Mouse (Mus musculus) T-helper 17 cell (primary cell): ENCODE data around the gene Dnmbp.

ENCODE experiments used
- in situ Hi-C, 2 experiments: fragments of 300-600 bp; cut with MboI, MseI; formaldehyde crosslinking; loops; 1 replicate in 1 of 2; 2 replicates in 1 of 2; pipeline ENCODE4 v1.15.1; 2025; ENCODE audit warnings: high pct_unique_total_duplicates in 2 of 2

Dnmbp gene

DNA sequence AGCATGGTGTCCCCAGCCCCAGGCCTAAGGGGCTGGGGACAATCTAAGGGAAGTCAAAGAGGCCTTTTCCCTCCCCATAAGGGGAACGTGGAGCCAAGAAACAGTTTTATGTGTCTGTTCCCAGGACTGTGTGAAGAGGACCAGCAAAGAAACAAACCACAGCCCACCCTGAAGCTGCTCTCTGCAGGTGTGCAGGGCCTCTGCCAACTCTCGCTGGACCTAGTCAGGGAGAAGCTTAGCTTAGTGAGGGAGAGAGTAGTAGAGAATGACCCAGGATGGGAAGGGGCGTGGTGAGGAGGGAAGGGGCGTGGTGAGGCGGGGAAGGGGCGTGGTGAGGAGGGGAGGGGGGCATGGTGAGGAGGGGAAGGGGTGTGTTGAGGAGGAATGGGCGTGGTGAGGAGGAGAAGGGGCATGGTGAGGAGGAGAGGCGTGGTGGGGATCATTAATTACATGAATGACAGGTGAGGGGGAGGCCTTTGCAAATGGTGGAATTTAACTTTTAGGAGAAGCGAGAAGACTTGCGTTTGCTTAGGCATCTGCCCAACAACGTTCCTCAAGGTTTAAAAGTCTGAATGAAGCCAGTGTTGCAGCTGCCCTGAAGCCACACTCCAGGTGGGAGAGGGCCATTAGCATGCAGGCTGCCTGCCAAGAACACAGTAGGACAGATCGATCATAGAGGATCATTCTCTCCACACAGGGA is 9.3 kb upstream of the Dnmbp start:
- in situ Hi-C loops, result no loop called here

DNA sequence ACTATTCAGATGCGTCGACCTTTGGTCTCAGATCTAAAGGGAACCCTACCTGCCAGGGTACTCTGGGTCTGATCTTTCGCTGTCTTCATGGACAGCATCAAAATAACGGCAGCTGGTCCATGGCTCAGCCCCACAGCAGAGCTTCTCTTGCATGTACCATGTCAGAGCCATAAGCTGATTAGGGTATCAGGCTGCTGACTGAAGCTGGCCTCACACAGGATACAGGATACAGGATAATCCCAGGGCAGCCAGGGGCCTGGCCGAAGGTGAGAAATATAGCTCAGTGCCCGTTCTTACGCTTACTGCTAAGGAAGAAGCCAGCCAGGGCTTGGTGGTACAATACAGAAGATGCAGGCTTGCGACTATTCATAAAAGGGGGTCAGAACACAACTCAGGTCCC is 4.6 kb upstream of the Dnmbp start:
- in situ Hi-C loops, result loop anchor here in 1 of 2 experiments (5.0 kb wide), 1 partner anchor 1167 kb away; the partner anchor contains the start of gene Hps1

DNA sequence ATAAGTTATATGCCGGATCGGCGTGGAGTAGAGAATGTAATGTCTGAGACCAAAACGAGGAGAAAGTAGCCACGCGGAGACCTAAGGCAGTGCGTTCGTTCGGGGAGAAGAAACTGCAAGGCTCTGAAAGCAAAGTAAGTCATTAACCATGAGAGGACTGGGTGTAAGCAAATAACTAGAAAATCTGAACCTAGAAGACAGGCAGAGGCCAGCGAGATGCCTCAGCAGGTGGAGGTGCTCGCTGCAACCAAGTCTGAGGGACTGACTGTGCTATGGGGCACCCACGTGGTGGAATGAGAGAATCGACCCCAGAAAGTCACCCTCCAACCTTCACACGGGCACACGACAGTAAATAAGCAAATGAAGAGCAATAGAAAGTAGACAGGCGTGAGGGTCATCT is 3.1 kb upstream of the Dnmbp start:
- in situ Hi-C loops, result loop anchor here in 1 of 2 experiments (5.0 kb wide), 1 partner anchor 1166 kb away; the partner anchor contains the start of gene Hps1

DNA sequence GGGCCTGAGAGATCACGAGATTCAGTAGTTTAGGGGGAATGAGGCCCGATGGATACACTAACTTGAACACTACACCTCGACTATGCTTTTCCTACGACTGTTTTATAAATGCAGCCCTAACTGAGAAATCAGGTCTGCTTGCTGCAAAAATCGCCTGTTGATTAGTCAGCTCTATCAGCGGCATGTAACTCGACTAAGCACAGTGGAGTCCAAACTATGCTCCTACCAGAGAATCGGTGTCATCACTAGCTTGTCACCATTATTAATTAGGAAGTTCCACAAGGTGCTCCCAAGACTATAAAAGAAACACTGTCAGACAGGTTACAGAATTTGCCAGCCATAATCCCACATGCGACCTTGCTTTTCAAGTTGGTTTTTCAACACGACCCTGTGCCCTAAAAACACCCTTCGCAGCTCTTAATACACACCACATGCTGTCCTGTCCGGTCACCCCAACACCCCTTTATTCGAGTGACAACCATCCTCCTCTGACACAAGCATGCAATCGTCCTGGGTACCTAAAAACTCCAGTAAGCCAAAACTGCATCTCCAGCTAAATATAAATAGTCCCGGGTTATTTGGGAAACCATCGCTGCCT is 721 bp downstream of the Dnmbp start:
- in situ Hi-C loops, result no loop called here

DNA sequence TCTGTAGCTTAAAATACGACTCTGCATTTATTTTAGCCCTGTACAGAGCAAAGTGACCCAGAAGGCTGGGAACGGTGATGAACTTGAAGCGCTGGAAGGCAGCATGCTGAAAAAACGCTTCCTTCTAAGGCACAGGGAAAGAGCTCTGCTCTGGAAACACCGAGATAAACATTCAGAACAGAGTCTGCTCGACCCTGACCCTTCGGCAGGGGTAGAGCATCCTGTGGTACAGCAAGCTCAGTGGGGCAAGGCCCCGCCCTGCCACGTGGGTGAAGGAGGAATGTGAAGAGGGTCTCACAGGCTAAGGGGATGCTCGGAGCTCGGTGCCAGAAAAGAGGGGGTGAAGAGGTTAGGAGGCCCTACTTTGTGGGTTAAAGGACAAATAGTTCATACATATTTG is 1.6 kb downstream of the Dnmbp start:
- in situ Hi-C loops, result no loop called here

DNA sequence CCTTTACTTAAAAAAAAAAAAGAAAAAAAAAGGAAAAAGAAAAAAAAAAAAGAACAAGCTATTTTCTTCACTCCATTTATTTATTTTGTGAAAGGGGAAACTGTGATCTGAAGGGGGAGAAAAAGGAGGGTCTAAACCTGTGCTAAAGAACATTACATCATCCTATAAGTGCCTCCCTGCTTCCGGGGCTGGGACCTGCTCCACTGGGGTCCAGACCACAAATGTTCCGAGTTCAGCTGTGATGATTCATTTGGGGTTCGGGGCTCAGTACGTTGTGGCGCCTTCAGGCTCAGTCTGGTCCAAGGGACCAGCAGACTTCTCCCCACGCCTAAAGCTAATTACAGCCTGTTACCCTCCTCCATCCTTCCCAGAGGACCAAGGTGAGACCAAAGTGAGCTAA is 9.1 kb downstream of the Dnmbp start:
- in situ Hi-C loops, result no loop called here

DNA sequence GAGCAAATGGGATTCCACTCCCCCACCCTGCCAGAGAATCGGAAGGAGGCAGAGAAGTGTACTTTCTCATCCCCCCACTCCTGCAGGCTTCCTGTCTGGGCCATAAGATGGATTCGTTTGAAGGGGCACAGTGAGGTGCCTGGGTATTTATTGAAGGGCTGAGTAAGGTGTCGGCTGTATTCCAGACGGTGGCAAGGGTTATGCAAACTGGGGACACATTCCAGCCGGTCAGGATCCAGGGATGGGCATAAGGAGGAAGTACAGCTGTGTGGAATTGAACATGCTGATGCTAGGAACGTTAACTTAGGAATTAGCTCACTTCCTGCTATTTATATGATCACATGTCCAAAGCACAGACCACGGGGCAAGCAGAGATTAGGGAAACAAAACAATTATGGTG is 9.6 kb downstream of the Dnmbp start:
- in situ Hi-C loops, result no loop called here

DNA sequence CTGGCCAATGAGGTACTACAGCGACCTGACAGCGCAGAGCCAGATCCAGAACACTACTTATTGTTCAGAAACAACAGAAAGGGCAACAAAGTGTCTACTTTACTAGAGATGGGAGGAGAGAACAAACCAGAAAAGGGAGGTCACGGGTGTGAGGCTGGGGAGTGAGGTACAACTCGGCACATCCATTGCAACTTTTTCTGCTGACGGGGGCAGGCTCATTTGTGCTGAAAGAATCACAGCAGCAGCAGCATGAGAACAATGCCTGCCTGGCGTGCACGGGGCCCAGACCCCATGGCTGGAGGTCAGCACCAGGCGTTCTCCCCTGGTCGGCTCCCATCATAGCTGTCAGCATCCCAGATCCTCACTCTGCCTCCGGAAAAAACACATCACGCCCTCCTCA is 10.1 kb downstream of the Dnmbp start:
- in situ Hi-C loops, result no loop called here

DNA sequence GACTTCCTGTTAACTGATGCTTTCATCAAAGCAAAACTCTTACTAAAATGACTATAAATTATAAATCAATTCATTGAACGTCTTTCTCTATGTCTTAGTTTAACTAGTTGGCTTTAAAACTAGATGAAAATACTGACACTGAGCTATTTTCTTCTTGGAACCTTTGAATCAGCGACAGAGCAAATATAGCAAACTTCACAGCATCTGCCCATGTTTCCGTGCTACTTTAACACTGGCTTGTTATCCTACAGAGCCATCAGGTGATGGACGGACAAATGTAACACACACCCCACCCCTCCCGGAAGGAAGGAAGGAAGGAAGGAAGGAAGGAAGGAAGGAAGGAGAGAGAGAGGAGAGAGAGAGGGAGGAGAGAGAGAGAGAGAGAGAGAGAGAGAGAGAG is 12.0 kb downstream of the Dnmbp start:
- in situ Hi-C loops, result no loop called here

DNA sequence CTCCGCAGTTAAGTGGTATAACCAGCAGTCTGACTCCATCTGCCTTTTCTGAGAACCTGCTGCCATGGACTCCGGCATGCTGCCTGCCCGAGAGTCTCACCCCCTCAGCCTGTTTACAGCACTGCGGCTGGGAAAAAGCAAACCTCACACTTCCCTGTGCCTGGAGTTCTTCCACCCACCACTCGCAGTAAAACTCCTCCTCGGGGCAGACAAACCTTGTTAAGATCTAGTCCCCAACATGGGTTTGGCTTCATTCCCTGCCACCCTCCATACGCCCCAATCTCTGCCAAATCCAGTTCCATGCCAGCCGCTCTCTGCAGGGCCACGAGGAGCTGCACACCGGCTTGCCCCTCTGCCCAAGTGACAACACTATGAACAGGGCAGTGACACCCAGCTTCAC is 12.9 kb downstream of the Dnmbp start:
- in situ Hi-C loops, result no loop called here

DNA sequence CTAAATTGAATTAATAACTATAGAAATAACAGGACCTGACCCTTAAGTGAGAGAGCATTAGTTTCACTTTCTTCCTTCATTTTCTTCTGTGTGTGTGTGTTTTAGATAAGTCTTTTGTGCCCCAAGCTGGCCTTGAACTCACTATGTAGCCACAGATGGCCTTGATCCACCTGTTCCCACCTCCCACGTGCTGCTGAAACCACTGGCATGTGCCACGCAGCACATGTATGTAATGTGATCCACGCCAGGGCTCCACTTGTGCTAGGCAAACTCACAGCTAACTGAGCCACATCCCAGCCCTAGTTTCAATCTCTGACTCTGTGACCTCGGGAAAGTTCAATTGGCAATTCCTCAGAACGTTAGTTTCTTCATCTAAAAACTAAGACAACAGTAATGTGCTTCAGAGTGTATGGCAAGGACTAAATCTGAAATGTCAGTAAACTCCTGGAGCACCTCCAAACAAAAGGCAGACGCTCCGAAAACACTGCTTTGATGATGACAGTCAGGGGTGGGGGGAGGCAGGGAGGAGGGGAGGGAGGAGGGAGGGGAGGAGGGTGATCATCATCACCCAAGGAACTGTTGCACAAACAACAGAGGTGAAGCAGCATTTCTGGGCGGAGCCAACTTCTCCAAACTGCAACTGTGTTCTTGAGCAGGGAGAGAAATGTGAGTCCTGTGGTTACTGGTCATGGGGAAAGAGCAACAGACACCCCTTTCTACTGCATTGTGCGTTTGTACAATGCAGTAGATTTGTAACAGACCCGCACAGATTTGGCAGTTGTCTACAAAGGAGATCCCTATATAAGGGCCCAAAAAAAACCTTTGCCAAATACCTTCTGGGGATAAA is 13.6 kb downstream of the Dnmbp start:
- in situ Hi-C loops, result no loop called here

DNA sequence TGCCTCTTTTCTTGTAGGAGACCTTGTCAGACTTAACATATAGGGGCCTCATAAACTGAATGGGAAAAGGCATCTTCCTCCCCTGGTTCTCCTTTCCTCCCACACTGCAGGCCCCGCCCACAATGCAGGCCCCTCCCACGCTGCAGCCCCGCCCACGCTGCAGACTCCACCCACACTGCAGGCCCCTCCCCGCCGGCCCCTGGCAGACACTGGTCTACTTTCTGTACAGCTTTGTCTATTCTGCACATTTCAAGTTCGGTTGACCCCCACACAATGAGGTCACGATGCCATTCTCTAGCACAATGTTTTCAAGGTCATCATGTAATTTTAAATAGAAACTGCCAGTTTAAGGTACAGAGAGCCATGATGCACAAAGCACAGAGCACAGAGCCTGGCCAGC is 15.6 kb downstream of the Dnmbp start:
- in situ Hi-C loops, result no loop called here

DNA sequence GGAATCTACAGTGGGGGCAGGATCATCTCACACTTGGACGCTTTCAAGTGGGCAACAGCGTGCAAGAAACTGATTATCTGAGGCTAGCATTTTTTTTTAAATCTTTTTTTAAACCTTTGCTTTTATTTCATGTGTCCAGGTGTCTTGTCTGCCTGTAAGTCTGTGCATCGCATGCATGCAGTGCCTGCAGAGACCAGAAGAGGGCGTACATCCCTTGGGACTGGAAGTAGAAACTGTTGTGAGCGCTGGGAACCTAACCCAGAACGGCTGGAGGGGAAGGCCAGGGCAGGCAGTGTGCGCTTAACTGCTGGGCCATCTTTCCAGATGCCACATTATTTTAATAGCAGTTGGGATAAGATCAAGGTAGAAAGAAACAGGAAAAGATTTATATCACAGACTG is 17.0 kb downstream of the Dnmbp start:
- in situ Hi-C loops, result no loop called here

DNA sequence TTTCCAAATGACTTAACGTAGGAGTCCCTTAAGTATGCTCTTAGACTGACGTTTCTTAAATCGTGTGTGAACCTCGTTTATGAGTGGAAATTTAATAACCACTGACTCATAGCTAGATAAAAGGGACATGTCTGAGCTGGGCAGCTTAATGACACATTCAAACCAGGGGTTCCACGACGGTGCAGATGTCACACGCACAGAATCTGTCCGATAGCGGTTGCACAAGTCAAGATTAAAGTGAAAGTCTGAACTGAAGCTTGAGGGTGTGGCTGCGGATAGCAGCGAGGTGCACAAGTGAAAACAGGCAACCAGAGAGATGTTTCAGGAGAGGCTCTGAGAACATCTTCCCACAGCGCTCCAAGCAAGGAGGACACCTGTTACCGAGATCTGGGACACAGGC is 18.6 kb downstream of the Dnmbp start:
- in situ Hi-C loops, result no loop called here

DNA sequence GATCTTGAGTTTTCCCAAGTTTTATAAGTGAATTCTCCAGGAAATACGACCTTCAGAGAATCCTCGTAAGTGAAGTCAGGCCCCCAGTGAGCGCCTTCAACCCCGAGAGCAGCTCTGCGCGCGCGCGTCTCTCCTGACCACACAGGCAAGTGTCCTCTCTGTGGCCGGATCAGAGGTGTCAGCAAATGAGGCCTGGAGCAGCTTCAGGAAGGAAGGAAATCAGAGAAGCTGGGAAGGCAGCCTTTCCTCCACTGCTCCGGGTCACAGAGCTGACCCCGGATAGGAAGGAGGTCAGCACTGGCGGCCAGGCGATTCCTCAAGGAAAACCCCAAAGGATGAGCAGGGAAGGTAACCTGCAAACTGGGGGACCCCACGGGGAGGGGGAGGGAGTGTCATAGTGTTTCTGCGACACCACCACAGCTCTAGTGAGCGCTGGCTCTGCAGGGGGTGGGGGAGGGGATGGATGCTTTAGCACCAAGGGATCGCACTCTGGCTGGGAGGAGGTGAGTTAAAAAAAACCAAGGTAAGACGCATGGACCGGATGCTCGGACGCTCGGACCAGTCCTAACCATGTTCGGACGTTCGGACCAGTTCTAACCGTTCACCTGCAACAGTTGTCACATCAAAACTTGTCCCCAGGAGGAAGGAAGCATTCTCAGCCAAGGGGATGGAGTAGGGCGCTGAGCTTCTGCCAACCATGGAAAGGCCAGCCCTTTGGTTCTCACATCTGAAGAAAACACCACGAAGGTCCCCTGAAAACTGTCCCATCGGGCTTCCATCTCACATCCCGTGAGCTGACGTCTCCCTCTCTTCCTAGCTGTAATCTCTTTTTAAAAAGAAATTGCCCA is 19.3 kb downstream of the Dnmbp start:
- in situ Hi-C loops, result no loop called here

DNA sequence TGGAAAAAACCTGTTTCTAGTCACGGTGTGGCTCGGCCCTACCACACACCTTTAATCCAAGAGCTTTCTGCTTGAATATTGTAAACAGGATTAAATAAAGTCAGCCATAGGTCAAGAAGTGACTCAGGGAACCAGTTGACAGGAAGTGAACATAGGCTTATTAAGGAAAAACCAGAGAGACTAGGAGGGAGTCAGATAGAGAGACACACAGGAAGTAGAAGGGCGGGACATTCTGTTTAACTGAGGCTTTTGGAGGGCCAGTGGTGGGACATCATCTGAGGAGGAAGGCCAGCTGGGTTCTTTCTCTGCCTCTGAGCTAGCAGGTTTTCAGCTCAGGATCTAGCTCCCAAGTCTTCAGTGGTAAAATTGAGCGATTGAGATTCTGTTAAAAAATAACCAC is 20.1 kb downstream of the Dnmbp start:
- in situ Hi-C loops, result no loop called here

DNA sequence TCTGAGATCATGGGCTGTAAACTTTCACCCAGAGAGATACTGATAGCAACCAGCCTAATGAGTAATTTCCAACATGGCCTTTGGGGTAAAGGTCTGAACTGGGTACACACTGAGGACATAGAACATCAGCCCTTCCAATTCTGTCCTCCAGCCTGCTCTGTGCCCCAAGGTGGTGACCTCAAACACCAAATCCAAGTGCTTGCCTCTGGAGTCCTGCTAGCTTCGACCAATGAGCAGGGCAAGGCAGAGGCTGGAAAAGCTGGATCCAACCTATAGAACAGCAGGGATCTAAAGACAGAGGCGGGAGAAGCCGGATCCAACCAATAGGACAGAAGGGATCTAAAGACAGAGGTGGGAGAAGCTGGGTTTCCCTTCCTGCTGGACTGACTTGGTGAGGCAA is 21.2 kb downstream of the Dnmbp start:
- in situ Hi-C loops, result no loop called here

DNA sequence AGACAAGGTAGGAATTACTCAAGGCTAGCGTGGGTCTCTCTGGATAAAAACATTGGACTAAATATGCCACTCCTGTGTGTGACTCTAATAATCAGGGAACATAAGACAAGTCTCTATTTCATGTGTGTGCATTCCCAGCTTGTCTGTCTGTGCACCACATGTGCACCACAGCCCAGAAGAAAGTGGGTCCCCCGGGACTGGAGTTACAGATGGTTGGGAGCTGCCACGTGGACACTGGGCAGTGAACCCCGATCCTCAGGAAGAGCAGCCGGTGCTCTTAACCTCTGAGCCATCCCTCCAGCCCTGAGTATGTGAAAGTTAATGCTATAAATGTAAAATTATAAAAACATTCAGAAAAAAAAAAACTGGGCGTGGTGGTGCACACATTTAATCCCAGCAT is 22.2 kb downstream of the Dnmbp start:
- in situ Hi-C loops, result no loop called here

DNA sequence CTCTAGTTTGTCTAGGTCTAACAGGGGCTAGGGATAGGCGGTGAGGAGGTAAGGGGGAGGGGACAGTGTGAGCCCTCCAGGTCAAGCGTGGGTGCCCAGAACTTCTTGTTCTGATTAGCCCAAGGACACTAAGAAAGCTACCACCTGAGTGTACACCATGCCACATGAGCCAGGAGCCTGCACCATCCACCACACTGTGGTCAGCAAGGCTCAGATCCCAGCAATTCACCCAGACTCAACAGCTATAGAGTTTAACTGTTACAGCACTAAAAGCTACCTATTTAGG is 22.6 kb downstream of the Dnmbp start:
- in situ Hi-C loops, result no loop called here

DNA sequence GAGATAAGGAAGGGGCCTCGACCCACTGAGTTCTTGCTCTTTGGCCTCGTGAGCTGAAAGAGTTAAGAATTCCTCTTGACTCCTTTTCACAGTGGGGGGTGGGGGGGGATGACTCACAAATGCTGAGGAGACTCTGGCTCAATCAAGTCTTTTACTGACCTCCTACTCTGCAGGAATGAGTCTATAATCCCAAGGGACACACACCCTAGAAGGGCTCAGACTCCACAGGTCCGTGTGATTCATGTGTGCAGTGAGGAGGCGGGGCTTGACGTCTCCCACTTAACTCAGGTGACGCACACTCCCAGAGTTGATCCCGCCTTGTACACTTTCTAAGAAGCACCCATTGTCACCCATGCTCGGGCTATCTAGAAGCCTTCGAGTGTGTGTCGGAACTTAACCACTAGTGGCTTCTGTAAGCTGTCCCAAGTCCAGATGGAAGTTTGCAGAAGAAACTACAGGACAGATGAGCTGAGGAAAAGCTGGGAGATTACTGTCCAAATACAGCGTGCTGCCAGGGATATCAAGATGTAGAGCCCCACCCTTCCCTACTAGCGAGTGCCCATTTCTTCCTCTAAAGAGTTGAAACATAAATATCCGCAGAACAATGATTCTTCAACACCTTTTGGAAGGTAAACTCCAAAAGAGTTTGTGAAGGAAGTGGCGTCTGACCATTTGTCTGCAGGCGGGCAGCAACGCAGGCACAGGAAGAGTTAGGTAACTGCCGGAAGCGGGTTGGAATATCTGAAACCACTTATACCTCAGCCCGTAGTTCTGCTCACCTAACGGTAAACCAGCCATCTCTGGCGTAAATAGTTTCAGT is 23.2 kb downstream of the Dnmbp start:
- in situ Hi-C loops, result no loop called here

DNA sequence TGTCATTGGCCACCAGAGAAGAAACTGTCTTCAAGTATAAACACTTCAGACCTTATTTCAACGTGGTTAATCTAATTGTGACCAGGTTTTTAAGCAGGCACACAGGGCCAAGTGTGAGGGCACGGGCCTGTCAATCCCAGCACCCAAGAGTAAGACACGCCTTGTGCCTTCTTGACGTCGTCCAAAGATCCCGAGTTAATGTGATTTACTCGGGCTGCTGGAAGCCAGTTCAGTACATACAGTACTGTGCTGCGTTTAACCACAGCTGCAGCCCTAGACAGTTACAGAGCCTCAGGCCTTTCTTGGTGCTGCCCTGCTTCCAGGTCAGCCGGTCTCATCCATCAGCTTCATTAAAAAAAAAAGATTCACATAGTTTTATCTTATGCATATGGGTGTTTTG is 24.6 kb downstream of the Dnmbp start:
- in situ Hi-C loops, result no loop called here
